Mouse (Mus musculus): ENCODE data around the gene Srms.

GRCm38 (mm10) chr2:181193044-181193443 is 19.9 kb downstream of the Srms start:
- no peak for TF ChIP-seq CTCF (IDR thresholded peaks at IDR 0.05; ENCODE audit: insufficient read depth, low read depth, low read length)
- TF ChIP-seq POLR2A (IDR thresholded peaks at IDR 0.05; ENCODE audit: insufficient read depth, low read depth, low read length) = no peak
